Mouse (Mus musculus) erythroblast, embryonic 14.5 days (primary cell): Measurements from ENCODE around the gene Rpl3l.

Experiments
- GATA1 ChIP-seq: IDR thresholded peaks from 2 replicates; pipeline ENCODE4 v1.6.1; 2012; ENCODE audit warnings: low read length, inconsistent platforms, mixed read lengths
- TAL1 ChIP-seq: IDR thresholded peaks from 3 replicates; pipeline ENCODE4 v1.6.1; 2012; ENCODE audit warnings: low read length, inconsistent platforms, mixed read lengths

DNA sequence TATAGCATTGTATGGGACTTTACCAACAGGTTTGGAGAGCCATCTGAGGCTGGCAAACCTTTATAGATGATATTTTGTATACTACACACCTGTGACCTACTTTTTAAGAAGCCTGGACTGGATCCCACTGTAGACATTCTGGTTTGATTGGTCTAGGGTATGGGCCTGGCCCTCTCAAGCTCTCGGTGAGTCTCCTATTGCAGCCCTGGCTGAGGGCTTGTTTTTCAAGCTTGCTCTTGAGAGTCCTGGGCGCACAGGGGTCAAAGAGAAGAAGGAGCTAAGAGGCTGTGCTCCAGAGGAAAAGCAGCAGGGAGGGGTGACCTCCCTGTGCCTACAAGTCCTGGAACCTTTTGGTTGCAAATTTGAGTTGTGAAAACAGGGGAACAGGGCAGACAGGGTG is 49.5 kb downstream of the Rpl3l start:
- TF ChIP-seq GATA1 = no peak
- TF ChIP-seq TAL1 = no peak
